Mouse (Mus musculus) E14TG2a.4 (cell line): ENCODE results near the gene Twf2.

Experiments used
- H3K27me3 ChIP-seq: 2 replicates; pipeline ENCODE4 v1.6.1; 2014; ENCODE audit warnings: low read length, control low read depth; ENCODE audit not compliant: insufficient read depth
- H3K36me3 ChIP-seq: 2 replicates; pipeline ENCODE4 v1.6.1; 2014; ENCODE audit warnings: low read length, control low read depth; ENCODE audit not compliant: insufficient read depth
- H3K4me1 ChIP-seq: replicated peaks from 2 replicates; pipeline ENCODE4 v1.6.1; 2014; ENCODE audit warnings: low read depth, low read length, control low read depth
- H3K4me3 ChIP-seq: replicated peaks from 2 replicates; pipeline ENCODE4 v1.5.1; 2014; ENCODE audit warnings: mild to moderate bottlenecking, low read length
- H3K9me3 ChIP-seq: 2 replicates; pipeline ENCODE4 v1.6.1; 2014; ENCODE audit warnings: low read length, control low read depth
- CTCF ChIP-seq: conservative IDR thresholded peaks from 2 replicates; pipeline ENCODE4 v1.5.1; 2014; ENCODE audit warnings: low read length
- NANOG ChIP-seq: IDR thresholded peaks from 2 replicates; pipeline ENCODE4 v1.6.1; 2014; ENCODE audit warnings: borderline replicate concordance, low read length, mixed read lengths
- POU5F1 ChIP-seq: IDR thresholded peaks from 2 replicates; pipeline ENCODE4 v1.6.1; 2014; ENCODE audit warnings: low read length, borderline replicate concordance

The Twf2 gene

DNA sequence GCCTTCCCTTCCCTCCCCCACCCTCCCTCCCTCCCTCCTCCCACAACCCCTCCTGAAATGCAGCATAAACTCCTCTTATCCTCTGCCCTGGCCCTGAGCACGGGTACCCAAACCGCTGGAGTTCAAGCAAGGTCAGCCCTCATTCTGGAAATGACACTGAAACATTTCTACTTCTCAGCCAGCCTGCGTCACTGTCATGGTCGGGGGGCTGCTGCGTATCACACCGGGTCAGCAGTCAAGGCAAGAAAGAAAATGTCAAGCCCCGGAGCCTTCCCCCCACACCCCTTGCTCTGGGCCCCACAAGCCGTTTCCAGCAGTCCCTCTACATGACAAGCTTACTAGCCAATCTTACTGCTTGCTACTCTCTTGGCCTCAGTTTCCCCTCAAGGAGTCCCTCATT, 48.2 kb downstream of the Twf2 start:
- TF ChIP-seq NANOG: no peak
- TF ChIP-seq CTCF: no peak
- no peak for TF ChIP-seq POU5F1
- no peaks in the 10 kb centered on the region for H3K9me3 ChIP-seq
- H3K4me1 ChIP-seq: peaks cover 46% of the 10 kb centered on the region
- no peak overlapping the region for H3K4me3 ChIP-seq
- 0 out of 2 replicates have a peak, but pooled peaks cover 3% of the 10 kb centered on the region for H3K36me3 ChIP-seq
- no peaks in the 10 kb centered on the region for H3K27me3 ChIP-seq

DNA sequence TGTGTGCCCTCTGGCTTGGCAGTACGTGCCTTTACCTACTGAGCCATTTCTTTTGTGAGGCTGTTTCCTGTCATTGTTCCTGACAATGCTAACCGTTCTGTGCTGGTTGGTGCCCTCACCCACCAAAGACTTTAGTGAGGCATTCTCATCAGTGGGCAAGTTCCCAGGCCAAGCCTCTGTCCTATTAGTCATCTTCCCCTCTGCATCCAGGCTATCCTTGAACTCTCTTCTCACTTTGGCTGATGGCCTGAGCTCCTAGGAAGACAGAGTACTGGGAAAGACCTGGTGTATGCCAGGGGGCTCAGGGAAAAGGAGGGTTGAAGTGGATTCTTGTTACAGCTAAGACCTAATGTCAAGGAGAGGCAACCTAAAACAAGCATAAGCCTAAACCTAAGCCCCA, 51.1 kb downstream of the Twf2 start:
- H3K9me3 ChIP-seq: no peaks in the 10 kb centered on the region
- TF ChIP-seq NANOG: no peak
- TF ChIP-seq CTCF: no peak
- TF ChIP-seq POU5F1: no peak
- H3K4me3 ChIP-seq: no peak overlapping the region
- H3K36me3 ChIP-seq: no peaks in the 10 kb centered on the region
- 0 out of 2 replicates have a peak, but pooled peaks cover 5% of the 10 kb centered on the region for H3K27me3 ChIP-seq
- H3K4me1 ChIP-seq: peaks cover 26% of the 10 kb centered on the region

DNA sequence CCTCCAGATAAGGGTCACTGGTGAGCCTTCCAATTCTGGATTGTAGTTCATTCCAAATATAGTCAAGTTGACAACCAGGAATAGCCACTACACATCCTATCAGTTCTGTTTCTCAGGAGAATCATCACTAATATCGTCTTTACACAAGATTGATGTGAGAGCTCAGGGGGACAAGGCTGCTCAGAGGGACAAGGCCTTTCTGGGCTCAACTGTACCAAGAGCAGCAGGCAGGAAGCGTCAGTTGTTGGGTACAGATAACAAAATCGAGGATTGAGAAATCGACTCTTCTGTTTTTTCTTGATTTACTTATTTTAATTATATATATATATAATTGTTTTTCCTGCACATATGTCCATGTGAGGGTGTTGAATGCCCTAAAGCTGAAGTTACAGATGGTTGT, 55.5 kb downstream of the Twf2 start:
- peaks cover 3% of the 10 kb centered on the region; the same call in 1 of the 2 replicates for H3K4me1 ChIP-seq
- no peaks in the 10 kb centered on the region for H3K36me3 ChIP-seq
- H3K9me3 ChIP-seq: no peaks in the 10 kb centered on the region
- H3K27me3 ChIP-seq: 0 out of 2 replicates have a peak, but pooled peaks cover 5% of the 10 kb centered on the region
- no peak for TF ChIP-seq NANOG
- no peak for TF ChIP-seq CTCF
- no peak for TF ChIP-seq POU5F1
- no peak overlapping the region for H3K4me3 ChIP-seq

DNA sequence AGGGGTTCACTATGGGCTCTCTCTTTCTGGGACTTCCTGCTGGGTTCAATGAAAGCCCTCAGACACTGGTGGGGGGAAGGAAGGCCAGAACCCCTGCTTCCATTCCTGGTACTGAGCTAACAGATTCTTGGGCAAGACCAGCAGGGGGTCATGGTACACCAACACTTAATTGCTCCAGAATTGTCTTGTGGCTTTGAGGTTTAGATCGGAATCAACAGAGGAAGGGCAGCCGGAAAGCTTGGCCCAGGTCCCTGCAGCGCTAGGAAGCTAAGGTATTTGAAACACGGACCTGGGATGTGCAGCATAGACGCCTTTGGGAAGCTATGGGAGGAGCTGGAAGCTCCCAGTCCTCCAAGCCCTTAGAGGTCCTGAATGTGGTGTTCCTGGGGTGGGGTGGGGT, 56.1 kb downstream of the Twf2 start:
- Histone ChIP-seq H3K4me3 (no peak overlapping the region), H3K27me3 (0 out of 2 replicates have a peak, but pooled peaks cover 5% of the 10 kb centered on the region), H3K9me3 (no peaks in the 10 kb centered on the region), H3K36me3 (no peaks in the 10 kb centered on the region), H3K4me1 (peaks cover 3% of the 10 kb centered on the region; the same call in 1 of the 2 replicates)
- TF ChIP-seq NANOG: no peak
- no peak for TF ChIP-seq POU5F1
- TF ChIP-seq CTCF: no peak

DNA sequence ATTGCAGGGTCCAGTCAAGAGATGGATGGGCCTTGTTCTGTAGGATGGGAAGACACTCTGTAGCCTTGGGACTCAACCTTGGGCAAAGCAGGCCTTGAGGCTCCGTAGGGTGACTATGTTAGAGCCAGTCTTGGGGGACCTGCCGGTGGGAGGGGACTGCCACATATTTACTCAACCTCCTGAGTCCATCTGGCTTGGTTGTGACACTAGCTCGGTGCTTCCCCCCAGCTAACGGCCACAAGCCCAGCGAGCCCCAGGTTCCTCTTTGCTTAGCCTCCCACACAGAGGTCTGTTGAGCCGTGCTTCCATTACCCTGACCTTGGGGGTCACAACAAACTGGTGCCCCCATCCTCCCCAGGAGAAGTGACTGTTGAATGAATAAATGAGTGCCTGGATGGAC, 58.1 kb downstream of the Twf2 start:
- Histone ChIP-seq H3K27me3 (0 out of 2 replicates have a peak, but pooled peaks cover 5% of the 10 kb centered on the region), H3K4me3 (no peak overlapping the region), H3K9me3 (no peaks in the 10 kb centered on the region), H3K4me1 (peaks cover 3% of the 10 kb centered on the region; the same call in 1 of the 2 replicates), H3K36me3 (no peaks in the 10 kb centered on the region)
- TF ChIP-seq NANOG (no peak), POU5F1 (no peak), CTCF (no peak)

DNA sequence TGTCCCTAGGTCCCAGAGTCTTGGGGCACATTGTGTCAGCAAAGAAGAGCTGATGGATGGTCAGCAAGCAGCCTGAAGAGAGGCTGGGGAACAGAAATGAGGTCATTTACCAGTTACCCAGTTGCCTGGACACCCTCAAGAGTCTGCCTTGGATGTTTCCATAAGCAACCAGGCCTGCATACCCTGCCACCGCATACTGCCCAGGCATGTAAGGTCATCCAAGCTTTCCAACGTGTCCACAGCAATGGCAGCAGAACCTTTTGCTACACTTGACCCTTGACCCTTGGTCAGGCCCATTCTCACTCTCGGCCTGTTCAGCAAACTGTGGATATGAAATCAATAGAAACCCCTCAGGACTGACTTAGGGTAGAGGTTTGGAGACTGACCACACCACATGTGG, 58.6 kb downstream of the Twf2 start:
- TF ChIP-seq NANOG: no peak
- TF ChIP-seq CTCF: no peak
- TF ChIP-seq POU5F1: no peak
- Histone ChIP-seq H3K4me3 (no peak overlapping the region), H3K36me3 (no peaks in the 10 kb centered on the region)

DNA sequence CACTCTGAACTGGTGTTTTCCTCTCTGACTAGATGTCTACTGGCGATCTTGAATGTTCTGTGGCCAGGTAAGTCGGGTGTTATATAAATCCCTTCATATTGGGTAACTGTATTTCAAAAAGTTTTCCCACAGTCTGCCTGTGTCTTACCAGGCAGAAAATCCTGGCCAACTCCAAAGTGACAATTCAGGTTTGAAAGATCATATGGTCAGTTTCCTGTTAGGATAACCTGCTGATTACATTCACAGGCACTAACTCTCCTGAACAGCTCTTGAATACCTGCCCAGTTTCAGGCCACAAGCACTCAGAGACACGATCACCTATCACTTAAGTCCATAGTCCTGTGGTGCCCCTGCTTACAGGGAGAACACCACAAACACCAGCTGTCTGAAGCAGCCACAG, 59.2 kb downstream of the Twf2 start:
- no peak for TF ChIP-seq POU5F1
- TF ChIP-seq CTCF: no peak
- no peak for TF ChIP-seq NANOG
- Histone ChIP-seq H3K9me3 (no peaks in the 10 kb centered on the region), H3K4me3 (no peak overlapping the region), H3K27me3 (no peaks in the 10 kb centered on the region), H3K4me1 (peaks cover 3% of the 10 kb centered on the region; the same call in 1 of the 2 replicates), H3K36me3 (no peaks in the 10 kb centered on the region)

More for the DNA sequence above, 58.6 kb downstream of the Twf2 start:
- Histone ChIP-seq H3K4me1 (peaks cover 3% of the 10 kb centered on the region; the same call in 1 of the 2 replicates), H3K9me3 (no peaks in the 10 kb centered on the region), H3K27me3 (0 out of 2 replicates have a peak, but pooled peaks cover under 1% of the 10 kb centered on the region)

DNA sequence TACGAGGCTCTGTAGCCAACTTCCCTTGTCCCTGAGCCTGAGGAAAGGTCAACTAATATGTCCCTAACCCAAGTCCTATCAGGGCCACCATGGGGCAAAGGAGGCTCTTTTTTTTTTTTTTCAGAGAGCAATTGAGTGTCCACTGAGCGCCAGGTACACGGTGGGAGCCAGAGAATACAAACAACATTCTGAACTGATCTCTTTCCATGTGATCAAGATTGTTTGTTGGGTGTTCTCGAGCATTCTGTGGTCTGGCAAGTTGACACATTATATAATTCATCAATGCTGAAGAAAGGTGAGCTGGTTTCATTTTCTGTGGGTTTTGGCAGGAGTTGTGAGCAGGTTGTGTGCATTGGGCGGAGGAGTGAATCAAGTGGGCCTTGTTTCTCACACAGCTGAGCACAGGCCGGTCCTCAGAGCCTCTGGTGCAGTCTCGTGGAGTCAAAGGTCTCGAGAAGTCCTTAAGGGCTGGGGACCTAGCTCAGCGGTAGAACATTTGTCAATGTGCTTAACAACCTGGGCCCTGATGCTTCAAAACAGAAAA, 60.5 kb downstream of the Twf2 start:
- Histone ChIP-seq H3K4me3 (no peak overlapping the region), H3K36me3 (no peaks in the 10 kb centered on the region), H3K4me1 (peaks cover 9% of the 10 kb centered on the region), H3K9me3 (no peaks in the 10 kb centered on the region), H3K27me3 (no peaks in the 10 kb centered on the region)
- TF ChIP-seq POU5F1: no peak
- no peak for TF ChIP-seq CTCF
- TF ChIP-seq NANOG: no peak
